Mouse (Mus musculus): Measurements from ENCODE around the gene Psors1c2. TPM values are rescaled to one million over a fixed set of nuclear protein-coding genes. Genes with fewer than 3 reads are reported as not detected.

Psors1c2 gene
- 0.90 and 1.5 TPM in 2 replicates for polyA plus RNA-seq (2015; fragmentation: Nextera tagmentation; extraction: Ambion mirVana)

DNA sequence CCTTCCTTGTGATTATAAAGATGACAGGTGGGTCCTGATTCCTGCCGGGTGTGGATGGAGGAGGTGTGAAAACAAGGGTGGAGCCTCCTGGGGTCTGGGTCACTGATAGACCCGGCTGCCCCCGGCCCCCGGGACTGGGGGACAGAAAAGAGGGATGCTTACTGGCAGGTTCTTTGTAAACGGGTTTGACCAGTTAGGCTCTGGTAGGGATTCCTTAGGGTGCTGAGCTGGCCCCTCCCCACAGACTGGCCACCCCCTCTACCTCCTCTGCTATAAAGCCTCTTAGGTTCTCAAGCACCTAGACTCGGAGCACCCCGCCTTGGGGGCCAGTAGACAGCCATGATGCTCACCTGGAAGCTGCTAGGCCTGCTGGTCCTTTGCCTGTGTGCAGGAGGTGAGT, at the start of gene Psors1c2:
Gene Psors1c2 (plus strand): TSS at position 301 of the 400 bp plus-strand sequence.
- H3K4me3 ChIP-seq, result no peak within 1 kb of the TSS
- H3K36me3 ChIP-seq, result peaks cover 31% of the 10 kb centered on the region
- no peak within 1 kb of the TSS; the same call in 1 of the 2 replicates for H3K9ac ChIP-seq
- peaks cover 4% of the 10 kb centered on the region; the same call in 1 of the 2 replicates for H3K4me1 ChIP-seq
- H3K4me2 ChIP-seq, result no peak within 1 kb of the TSS
- peaks cover 15% of the 10 kb centered on the region; the same call in 1 of the 2 replicates for H3K27me3 ChIP-seq (replicated peaks)
- no peak for ATAC-seq (ENCODE audit: extremely low read depth, insufficient number of reproducible peaks, low FRiP score, low TSS enrichment)
- H3K27ac ChIP-seq (replicated peaks), result no peak within 1 kb of the TSS
- H3K9me3 ChIP-seq, result no peaks in the 10 kb centered on the region
- 15% methylated on average over 7 of the region's 7 CpGs for WGBS

DNA sequence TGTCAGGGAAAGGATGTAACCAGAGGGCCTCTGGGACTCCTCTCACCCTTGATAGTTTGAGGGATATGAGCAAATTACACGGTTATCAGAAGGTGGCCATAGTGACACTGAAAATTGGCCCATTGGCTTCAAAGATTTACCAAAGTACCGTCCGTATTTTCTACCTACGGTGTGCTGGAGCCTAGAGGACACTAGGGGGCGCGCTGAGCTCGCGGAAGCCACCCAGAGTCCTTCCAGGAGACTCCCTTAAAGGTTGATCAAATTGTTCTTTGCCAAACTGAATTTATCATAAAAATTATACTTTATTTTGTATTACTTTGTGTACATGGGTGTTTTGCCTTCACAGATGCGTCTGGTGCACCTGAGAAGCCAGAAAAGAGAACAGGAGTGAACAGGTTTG, 48.9 kb upstream of the Psors1c2 start:
- no peaks in the 10 kb centered on the region for H3K36me3 ChIP-seq
- H3K4me2 ChIP-seq, result no peak overlapping the region
- no peak overlapping the region for H3K27ac ChIP-seq (replicated peaks)
- WGBS, result 2% methylated on average over 9 of the region's 9 CpGs
- H3K4me1 ChIP-seq, result peaks cover 4% of the 10 kb centered on the region; the same call in 1 of the 2 replicates
- H3K9me3 ChIP-seq, result no peaks in the 10 kb centered on the region
- no peak overlapping the region for H3K4me3 ChIP-seq
- ATAC-seq (ENCODE audit: extremely low read depth, insufficient number of reproducible peaks, low FRiP score, low TSS enrichment), result no peak
- no peak overlapping the region for H3K9ac ChIP-seq
- H3K27me3 ChIP-seq (replicated peaks), result 0 out of 2 replicates have a peak, but pooled peaks cover 3% of the 10 kb centered on the region

DNA sequence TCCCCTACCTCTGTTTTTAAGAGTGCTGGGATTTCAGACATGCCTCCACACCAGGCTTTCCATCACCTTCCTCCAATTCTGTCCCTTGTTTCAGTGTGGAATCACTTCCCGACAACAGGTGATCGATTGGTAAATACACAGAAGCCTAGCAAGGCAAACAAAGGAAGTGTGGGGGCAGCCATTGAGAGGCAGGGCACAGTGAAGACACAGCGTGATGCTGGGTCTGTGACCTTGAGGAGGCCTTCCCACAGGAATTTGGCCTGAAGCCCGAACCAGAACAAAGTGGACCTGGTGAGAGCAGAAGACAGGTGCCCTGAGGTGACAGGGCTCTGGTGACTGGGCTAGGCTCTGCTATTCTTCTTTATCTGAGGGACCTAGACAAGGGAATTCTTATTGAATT, 47.3 kb upstream of the Psors1c2 start:
- Histone ChIP-seq H3K27me3 (replicated peaks) (peaks cover 7% of the 10 kb centered on the region; the same call in 1 of the 2 replicates), H3K9me3 (no peaks in the 10 kb centered on the region), H3K9ac (no peak overlapping the region), H3K4me2 (no peak overlapping the region), H3K36me3 (no peaks in the 10 kb centered on the region), H3K4me1 (peaks cover 4% of the 10 kb centered on the region; the same call in 1 of the 2 replicates), H3K4me3 (no peak overlapping the region), H3K27ac (replicated peaks) (peak overlapping the region; percentile 71)
- no peak; the same call in 1 of the 2 replicates for ATAC-seq (ENCODE audit: extremely low read depth, insufficient number of reproducible peaks, low FRiP score, low TSS enrichment)
- WGBS, result 29% methylated on average over 4 of the region's 4 CpGs

- no peak for ATAC-seq (ENCODE audit: extremely low read depth, insufficient number of reproducible peaks, low FRiP score, low TSS enrichment)
- no peaks in the 10 kb centered on the region for H3K9me3 ChIP-seq
- WGBS, result 35% methylated on average over 10 of the region's 10 CpGs
- H3K4me1 ChIP-seq, result peaks cover 4% of the 10 kb centered on the region; the same call in 1 of the 2 replicates
- H3K4me2 ChIP-seq, result no peak overlapping the region
- no peak overlapping the region for H3K27ac ChIP-seq (replicated peaks)
- no peak overlapping the region for H3K4me3 ChIP-seq
- peaks cover 7% of the 10 kb centered on the region; the same call in 1 of the 2 replicates for H3K27me3 ChIP-seq (replicated peaks)
- H3K36me3 ChIP-seq, result no peaks in the 10 kb centered on the region
- H3K9ac ChIP-seq, result no peak overlapping the region
These were observed 46.3 kb upstream of the Psors1c2 start for GRCm38 (mm10) chr17:35486726-35487125.

GRCm38 (mm10) chr17:35488041-35488440, 45.0 kb upstream of the Psors1c2 start:
- no peaks in the 10 kb centered on the region for H3K9me3 ChIP-seq
- ATAC-seq (ENCODE audit: extremely low read depth, insufficient number of reproducible peaks, low FRiP score, low TSS enrichment), result no peak

GRCm38 (mm10) chr17:35490320-35490719, 42.7 kb upstream of the Psors1c2 start:
- H3K27me3 ChIP-seq (replicated peaks), result peaks cover 4% of the 10 kb centered on the region; the same call in 1 of the 2 replicates
- no peak for ATAC-seq (ENCODE audit: extremely low read depth, insufficient number of reproducible peaks, low FRiP score, low TSS enrichment)
- H3K9me3 ChIP-seq, result no peaks in the 10 kb centered on the region
- H3K27ac ChIP-seq (replicated peaks), result no peak overlapping the region
- WGBS, result 73% methylated on average over 5 of the region's 5 CpGs
- no peak overlapping the region for H3K4me2 ChIP-seq
- peaks cover 4% of the 10 kb centered on the region; the same call in 1 of the 2 replicates for H3K4me1 ChIP-seq
- no peak overlapping the region for H3K4me3 ChIP-seq
- no peak overlapping the region for H3K9ac ChIP-seq
- H3K36me3 ChIP-seq, result no peaks in the 10 kb centered on the region

More at GRCm38 (mm10) chr17:35488041-35488440, 45.0 kb upstream of the Psors1c2 start:
- Histone ChIP-seq H3K27me3 (replicated peaks) (peaks cover 7% of the 10 kb centered on the region; the same call in 1 of the 2 replicates), H3K4me3 (no peak overlapping the region), H3K9ac (no peak overlapping the region), H3K36me3 (no peaks in the 10 kb centered on the region), H3K27ac (replicated peaks) (no peak overlapping the region), H3K4me2 (no peak overlapping the region), H3K4me1 (peaks cover 4% of the 10 kb centered on the region; the same call in 1 of the 2 replicates)
- 85% methylated on average over 2 of the region's 2 CpGs for WGBS

DNA sequence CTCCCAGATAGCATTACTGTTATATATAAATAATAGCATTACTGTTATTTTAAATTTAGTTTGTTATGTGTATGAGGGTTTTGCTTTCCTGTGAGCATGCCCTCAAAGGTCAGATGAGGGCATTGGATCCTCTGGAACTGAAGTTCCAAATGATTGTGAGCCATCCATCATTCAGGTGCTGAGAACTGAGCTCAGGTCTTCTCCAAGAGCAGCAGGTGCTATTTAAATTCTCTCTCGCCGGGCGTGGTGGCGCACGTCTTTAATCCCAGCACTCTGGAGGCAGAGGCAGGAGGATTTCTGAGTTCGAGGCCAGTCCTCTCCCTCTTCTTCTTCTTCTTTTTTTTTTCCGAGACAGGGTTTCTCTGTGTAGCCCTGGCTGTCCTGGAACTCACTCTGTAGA, 35.9 kb upstream of the Psors1c2 start:
- Histone ChIP-seq H3K4me1 (no peaks in the 10 kb centered on the region), H3K36me3 (no peaks in the 10 kb centered on the region), H3K27ac (replicated peaks) (no peak overlapping the region), H3K9me3 (no peaks in the 10 kb centered on the region), H3K4me3 (no peak overlapping the region), H3K27me3 (replicated peaks) (peaks cover 6% of the 10 kb centered on the region; the same call in 1 of the 2 replicates), H3K4me2 (no peak overlapping the region), H3K9ac (no peak overlapping the region)
- ATAC-seq (ENCODE audit: extremely low read depth, insufficient number of reproducible peaks, low FRiP score, low TSS enrichment), result no peak
- WGBS, result 85% methylated on average over 7 of the region's 7 CpGs

GRCm38 (mm10) chr17:35502226-35502625, 30.8 kb upstream of the Psors1c2 start:
- ATAC-seq (ENCODE audit: extremely low read depth, insufficient number of reproducible peaks, low FRiP score, low TSS enrichment), result no peak
- Histone ChIP-seq H3K4me3 (no peak overlapping the region), H3K27ac (replicated peaks) (no peak overlapping the region), H3K27me3 (replicated peaks) (peaks cover 55% of the 10 kb centered on the region), H3K4me1 (no peaks in the 10 kb centered on the region), H3K4me2 (no peak overlapping the region), H3K36me3 (no peaks in the 10 kb centered on the region), H3K9ac (no peak overlapping the region), H3K9me3 (no peaks in the 10 kb centered on the region)
- WGBS, result 10% methylated on average over 6 of the region's 6 CpGs

DNA sequence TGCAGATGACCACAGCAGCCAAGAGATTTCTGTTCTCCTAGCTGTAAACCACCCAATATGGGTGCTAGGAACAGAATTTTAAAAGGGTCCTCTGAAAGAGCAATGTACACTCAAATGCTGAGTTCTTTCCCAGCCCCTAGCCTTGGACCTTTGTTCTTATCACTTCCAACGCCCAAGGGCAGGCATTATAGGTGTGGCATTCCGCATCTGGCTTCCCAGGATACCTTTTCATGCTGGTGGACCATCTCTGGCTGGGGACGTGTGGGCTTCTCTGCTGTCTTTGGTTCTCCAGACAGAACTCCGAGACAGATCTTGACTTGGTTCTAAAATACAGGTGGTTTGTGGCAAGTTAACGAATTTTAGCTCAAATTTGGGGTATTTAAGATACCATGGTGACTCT, 30.2 kb upstream of the Psors1c2 start:
- Histone ChIP-seq H3K36me3 (no peaks in the 10 kb centered on the region), H3K4me2 (no peak overlapping the region), H3K27ac (replicated peaks) (no peak overlapping the region), H3K27me3 (replicated peaks) (peaks cover 61% of the 10 kb centered on the region), H3K4me3 (no peak overlapping the region), H3K9me3 (no peaks in the 10 kb centered on the region), H3K4me1 (no peaks in the 10 kb centered on the region), H3K9ac (no peak overlapping the region)
- ATAC-seq (ENCODE audit: extremely low read depth, insufficient number of reproducible peaks, low FRiP score, low TSS enrichment), result no peak
- WGBS, result 42% methylated on average over 5 of the region's 5 CpGs

GRCm38 (mm10) chr17:35503849-35504248, 29.2 kb upstream of the Psors1c2 start:
- no peaks in the 10 kb centered on the region for H3K4me1 ChIP-seq
- H3K27me3 ChIP-seq (replicated peaks), result peaks cover 70% of the 10 kb centered on the region
- H3K27ac ChIP-seq (replicated peaks), result no peak overlapping the region
- no peak overlapping the region for H3K4me3 ChIP-seq
- H3K4me2 ChIP-seq, result no peak overlapping the region
- no peak for ATAC-seq (ENCODE audit: extremely low read depth, insufficient number of reproducible peaks, low FRiP score, low TSS enrichment)
- 25% methylated on average over 5 of the region's 5 CpGs for WGBS
- no peaks in the 10 kb centered on the region for H3K36me3 ChIP-seq
- no peak overlapping the region for H3K9ac ChIP-seq
- H3K9me3 ChIP-seq, result no peaks in the 10 kb centered on the region

DNA sequence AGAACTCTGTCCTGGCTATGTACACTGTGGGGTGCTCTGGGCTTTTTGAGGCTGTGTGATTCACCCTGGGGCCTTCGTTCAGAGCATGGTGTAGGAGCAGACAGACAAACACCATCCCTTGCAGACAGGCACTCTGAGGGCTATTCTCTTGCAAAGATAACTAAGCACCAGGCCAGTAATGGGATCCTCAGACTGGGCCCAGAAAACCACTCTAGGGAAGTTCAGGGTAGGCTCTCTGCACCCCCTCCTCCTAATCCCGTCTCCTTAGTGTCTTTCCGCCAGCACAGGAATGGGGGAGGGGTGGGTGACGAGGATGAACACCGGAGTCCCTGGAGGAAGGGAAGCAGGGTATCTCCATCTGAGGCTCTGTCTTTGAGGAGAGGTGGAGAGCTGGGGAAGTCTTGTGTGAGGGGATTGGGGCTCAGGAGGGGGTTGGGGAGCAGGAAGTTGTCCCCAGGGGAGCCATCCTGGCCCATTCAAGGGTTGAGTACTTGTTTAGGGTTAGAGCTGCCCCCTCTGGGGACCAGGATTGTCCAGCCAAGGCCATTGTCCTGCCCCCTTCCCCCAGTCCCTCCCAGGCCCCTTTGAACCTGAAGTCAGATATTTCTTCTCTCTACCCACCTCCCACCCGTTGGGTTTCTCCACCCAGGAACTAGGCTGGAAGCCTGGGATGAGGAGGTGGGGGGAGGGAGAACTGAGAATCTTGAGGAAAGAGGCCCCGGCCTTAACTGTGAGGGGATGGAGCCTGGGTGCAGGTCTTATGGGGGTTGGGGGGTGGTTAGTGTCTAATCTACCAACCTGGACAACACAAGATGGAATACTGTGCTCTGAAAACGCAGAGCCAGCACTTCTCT, 28.1 kb upstream of the Psors1c2 start:
- Histone ChIP-seq H3K4me3 (no peak overlapping the region), H3K27me3 (replicated peaks) (peaks cover 80% of the 10 kb centered on the region), H3K4me2 (no peak overlapping the region), H3K9ac (no peak overlapping the region), H3K27ac (replicated peaks) (no peak overlapping the region), H3K4me1 (peaks cover 6% of the 10 kb centered on the region; the same call in 1 of the 2 replicates), H3K36me3 (no peaks in the 10 kb centered on the region), H3K9me3 (no peaks in the 10 kb centered on the region)
- no peak for ATAC-seq (ENCODE audit: extremely low read depth, insufficient number of reproducible peaks, low FRiP score, low TSS enrichment)
- 24% methylated on average over 8 of the region's 8 CpGs for WGBS

All from heart, embryonic 13.5 days (tissue).